Mouse (Mus musculus) heart, adult 18-20 months (tissue): ENCODE measurements around the gene 4930544D05Rik. TPM values are rescaled to one million over a fixed set of nuclear protein-coding genes. Genes with fewer than 3 reads are reported as not detected.

ENCODE experiments used
- DNase-seq, 2 experiments: peaks; one replicate each; pipeline ENCODE4 v3.0.0; 2021 to 2022; ENCODE audit warnings: mixed read lengths in 1 of 2
- total RNA-seq, 2 experiments: library from RNA; stranded (reverse); gene quantifications; 2 replicates each; pipeline ENCODE4 v1.2.3; 2021

Gene 4930544D05Rik
- total RNA-seq, 2 experiments from 2014 or later: not detected

DNA sequence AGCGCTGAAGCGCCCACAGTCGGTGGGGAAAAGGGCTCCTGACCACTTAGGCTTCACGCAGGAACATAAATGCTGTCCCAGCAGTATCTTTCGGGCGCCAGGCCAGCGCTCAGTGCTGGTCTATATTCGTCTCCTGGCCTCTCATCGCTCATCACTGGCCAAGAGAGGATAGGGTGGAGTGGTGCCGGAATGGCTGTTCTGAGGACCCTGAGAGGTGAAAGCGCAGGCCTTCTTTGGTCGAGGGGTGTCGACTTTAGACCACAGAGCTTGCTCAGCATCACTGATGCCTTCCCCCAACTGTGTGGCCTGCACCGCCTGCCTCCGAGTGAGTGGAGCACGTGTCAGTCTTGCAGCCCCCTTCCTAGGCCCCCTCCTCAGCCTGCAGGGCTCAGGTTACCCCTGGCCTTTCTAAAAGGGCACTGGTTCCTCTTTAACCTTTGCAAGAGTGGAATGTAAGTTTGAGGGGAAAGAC is 40.8 kb downstream of the 4930544D05Rik start:
- DNase-seq: peak; percentile 87 to 88

DNA sequence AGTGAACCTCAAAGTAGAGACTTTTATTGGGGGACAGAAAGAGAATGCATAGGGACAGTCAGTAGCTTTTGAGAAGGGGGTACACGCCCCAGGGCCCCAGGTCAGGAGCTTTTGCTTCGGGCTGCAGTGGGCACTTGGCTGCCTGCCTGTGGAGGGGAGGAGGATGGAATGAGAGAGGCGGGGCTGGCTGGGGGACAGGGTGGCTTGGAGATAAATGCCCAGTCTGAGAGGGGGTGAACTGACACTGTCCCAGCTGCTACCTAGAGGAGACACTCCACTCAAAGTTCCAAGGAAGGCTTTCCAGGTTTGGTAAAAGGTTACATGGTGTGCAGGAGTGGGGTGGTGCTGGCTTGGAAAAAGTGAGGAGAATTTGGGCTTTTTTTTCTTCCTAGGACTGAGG is 41.3 kb downstream of the 4930544D05Rik start, which contains the start of gene Eno3:
TSS of gene Eno3 (plus strand) at position 239 of the 400 bp plus-strand sequence.
- peak; percentile 52 to 55 for DNase-seq

DNA sequence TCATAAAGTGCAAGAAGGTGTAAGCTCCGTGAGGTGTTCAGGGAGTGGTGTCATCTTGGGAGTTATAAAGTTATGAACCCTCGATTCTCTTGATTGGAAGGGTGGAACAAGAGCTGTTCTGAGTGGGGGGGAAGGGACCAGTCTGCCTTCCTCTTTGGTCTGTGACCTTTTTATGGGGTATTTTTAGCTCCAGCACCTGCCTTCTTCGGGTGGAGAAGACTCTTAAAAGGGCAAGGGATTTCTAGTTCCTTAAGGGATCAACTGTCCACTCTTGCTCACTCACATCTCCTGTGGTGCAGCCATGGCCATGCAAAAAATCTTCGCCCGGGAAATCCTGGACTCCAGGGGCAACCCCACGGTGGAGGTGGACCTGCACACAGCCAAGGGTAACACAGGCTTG is 41.9 kb downstream of the 4930544D05Rik start:
- DNase-seq: no peak

DNA sequence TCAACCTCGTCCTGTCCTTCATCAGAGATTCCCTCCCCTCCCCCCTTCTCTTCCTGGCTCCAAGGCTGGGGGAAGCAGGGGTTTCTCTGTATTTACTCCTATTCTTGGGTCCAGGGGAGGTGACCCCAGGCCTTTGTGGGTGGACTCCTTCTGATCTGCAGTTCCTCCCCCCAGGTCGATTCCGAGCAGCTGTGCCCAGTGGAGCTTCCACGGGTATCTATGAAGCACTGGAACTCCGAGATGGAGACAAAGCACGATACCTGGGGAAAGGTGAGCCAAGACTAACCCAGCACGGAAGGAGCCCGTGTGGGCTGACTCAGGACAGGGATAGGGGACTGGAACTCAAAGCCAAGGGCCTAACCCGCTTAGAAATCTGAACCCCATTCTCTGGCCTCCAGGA is 42.3 kb downstream of the 4930544D05Rik start:
- DNase-seq: no peak

DNA sequence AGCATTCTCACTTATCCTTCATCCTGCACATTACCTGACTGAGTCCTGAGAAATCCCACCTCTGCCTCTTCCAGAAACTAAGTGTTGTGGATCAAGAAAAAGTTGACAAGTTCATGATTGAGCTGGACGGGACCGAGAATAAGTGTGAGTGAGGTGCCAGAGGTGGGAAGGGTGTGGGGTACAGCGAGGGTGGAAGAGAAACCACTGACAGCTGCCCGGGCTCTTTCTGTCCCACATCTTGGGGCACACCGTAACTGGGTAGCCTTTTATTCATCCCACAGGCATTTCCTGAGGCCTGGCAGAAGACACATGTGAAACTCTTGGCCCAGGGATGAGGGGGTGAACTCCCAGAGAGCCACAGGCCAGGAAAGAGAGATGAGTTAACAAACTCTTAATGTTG is 42.9 kb downstream of the 4930544D05Rik start:
- no peak for DNase-seq

DNA sequence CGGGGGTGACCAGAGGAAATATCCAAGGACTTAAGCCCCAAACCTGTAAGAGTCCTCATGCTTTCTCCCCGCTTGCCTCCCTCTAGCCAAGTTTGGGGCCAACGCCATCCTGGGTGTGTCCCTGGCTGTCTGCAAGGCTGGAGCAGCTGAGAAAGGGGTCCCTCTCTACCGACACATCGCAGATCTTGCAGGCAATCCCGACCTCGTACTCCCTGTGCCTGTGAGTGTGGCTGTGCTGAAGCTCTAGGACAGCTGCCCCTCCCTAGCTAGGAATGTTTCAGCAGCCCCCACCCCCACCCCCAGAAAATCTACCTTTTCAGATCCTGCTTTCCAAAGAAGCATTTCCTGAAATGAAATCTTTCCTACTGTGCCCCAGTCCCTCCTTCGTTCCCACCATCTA is 43.3 kb downstream of the 4930544D05Rik start:
- DNase-seq: no peak

DNA sequence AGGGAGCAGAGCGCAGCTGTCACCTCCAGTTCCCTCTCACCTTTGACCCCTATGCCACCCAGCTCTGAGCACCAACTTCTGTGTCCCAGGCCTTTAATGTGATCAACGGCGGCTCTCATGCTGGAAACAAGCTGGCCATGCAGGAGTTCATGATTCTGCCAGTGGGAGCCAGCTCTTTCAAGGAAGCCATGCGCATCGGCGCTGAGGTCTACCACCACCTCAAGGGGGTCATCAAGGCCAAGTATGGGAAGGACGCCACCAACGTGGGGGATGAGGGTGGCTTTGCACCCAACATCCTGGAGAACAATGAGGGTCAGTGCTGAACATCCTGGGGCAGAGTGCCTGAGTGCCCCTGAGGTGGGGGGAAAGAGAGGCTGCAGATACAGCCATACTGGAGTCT is 44.9 kb downstream of the 4930544D05Rik start:
- no peak for DNase-seq

DNA sequence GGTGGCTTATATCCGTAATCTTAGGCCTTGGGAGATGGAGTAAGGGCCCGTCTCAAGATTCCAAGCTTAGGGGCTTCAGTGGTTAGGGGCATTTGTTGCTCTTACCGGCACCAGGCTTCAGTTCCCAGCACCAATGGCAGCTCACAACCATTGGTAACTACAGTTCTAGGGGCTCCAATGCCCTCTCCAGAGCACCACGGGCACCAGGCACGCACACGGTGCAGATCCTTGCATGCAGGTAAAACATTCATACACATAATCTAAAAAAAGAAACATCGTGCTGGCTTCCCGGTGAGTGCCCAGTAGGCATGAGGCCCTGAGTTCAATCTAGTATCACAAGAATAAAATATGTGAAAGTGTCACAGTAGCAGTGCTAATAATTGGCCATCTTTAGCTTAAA is 47.5 kb downstream of the 4930544D05Rik start:
- no peak for DNase-seq

DNA sequence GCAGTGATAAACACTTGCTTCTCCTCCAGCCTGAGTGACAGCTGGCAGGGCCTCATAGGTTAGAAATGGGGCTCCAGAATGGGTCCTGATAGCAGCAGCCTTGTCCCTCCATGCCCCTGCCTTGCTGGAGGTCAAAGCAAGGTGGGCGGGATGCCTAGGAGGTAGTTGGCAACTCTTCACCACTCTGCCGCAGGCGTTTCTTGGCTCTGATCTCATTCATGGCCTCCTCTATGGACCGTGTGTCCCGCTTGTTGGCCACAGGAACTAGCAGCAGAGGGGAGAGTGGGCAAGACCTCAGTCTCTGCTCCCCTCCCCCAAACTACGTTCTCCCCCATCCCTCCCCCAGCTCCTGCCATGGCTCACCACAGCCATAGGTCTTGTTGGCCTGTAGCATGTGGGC is 48.3 kb downstream of the 4930544D05Rik start:
- peak; percentile 61 to 75 for DNase-seq

DNA sequence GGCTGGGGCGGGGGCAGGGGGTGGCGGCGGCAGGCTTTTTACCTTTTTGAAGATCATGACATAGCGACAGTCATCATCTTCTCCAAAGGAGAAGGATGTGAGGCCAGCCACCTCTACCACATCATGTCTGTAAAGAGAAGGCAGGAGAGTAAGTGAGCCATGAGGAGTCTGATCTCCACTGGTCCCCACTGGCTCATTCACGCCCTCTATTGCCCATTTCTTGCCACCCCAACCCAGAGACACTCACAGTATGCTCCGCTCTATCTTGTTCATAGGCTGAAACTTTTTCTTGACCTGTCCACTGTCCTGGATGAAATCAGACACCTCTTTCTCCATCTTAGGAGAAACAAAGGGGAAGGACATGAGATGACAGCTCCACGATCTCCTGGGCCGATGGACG is 49.1 kb downstream of the 4930544D05Rik start:
- DNase-seq: no peak

Other genes starting within 250 kb of the 4930544D05Rik start
- gene Pelp1, start 205.8 kb upstream of the 4930544D05Rik start, total RNA-seq: 10 to 100 TPM; 19.0 to 19.3 TPM
- gene Arrb2, start 183.2 kb upstream of the 4930544D05Rik start, total RNA-seq: 10 to 100 TPM; 11.3 to 12.5 TPM
- 1 to 10 TPM; 7.5 to 8.2 TPM for gene Med11, start 163.9 kb upstream of the 4930544D05Rik start, total RNA-seq
- 1 to 10 TPM; 1.7 to 2.8 TPM for gene Zmynd15, start 156.4 kb upstream of the 4930544D05Rik start, total RNA-seq
- 1 to 10 TPM; 8.3 to 9.9 TPM for gene Cxcl16, start 155.9 kb upstream of the 4930544D05Rik start, total RNA-seq
- gene Tm4sf5, start 110.6 kb upstream of the 4930544D05Rik start, total RNA-seq: 1 to 10 TPM; 1.4 to 2.4 TPM
- not detected for gene Vmo1, start 101.2 kb upstream of the 4930544D05Rik start, total RNA-seq
- gene Gltpd2, start 96.7 kb upstream of the 4930544D05Rik start, total RNA-seq: not detected
- gene Psmb6, start 90.5 kb upstream of the 4930544D05Rik start, total RNA-seq: 100 to 1,000 TPM; 226 to 256 TPM
- gene Gm40193, start 82.9 kb upstream of the 4930544D05Rik start, total RNA-seq: not detected
- gene Pld2, start 75.8 kb upstream of the 4930544D05Rik start, total RNA-seq: 1 to 10 TPM; 5.9 to 6.1 TPM
- gene Mink1, start 53.0 kb upstream of the 4930544D05Rik start, total RNA-seq: 10 to 100 TPM; 41.3 to 48.0 TPM
- gene Chrne, start 3.4 kb downstream of the 4930544D05Rik start, total RNA-seq: not detected
- under 1 TPM; 0.21 to 0.35 TPM for gene Gp1ba, start 23.3 kb downstream of the 4930544D05Rik start, total RNA-seq
- gene Rnf167, start 31.4 kb downstream of the 4930544D05Rik start, total RNA-seq: 10 to 100 TPM; 51.4 to 63.0 TPM
- 100 to 1,000 TPM; 619 to 711 TPM for gene Slc25a11, start 31.6 kb downstream of the 4930544D05Rik start, total RNA-seq
- gene Pfn1, start 38.8 kb downstream of the 4930544D05Rik start, total RNA-seq: 100 to 1,000 TPM; 303 to 305 TPM
- 1,000 to 10,000 TPM; 1,596 to 1,839 TPM for gene Eno3, start 41.4 kb downstream of the 4930544D05Rik start, total RNA-seq
- gene Spag7, start 53.6 kb downstream of the 4930544D05Rik start, total RNA-seq: 10 to 100 TPM; 89.3 to 93.9 TPM
- 10 to 100 TPM; 34.0 to 36.9 TPM for gene Camta2, start 72.3 kb downstream of the 4930544D05Rik start, total RNA-seq
- gene Inca1, start 84.3 kb downstream of the 4930544D05Rik start, total RNA-seq: 1 to 10 TPM; 6.1 to 7.7 TPM
- gene Kif1c, start 84.7 kb downstream of the 4930544D05Rik start, total RNA-seq: 100 to 1,000 TPM; 469 to 485 TPM
- gene Zfp3, start 148.4 kb downstream of the 4930544D05Rik start, total RNA-seq: 1 to 10 TPM; 7.5 to 7.7 TPM
- 1 to 10 TPM in 1 of 2 experiments, under 1 TPM in 1; 0.42 to 1.1 TPM for gene Scimp, start 196.7 kb downstream of the 4930544D05Rik start, total RNA-seq
- 10 to 100 TPM; 37.6 to 39.0 TPM for gene Rabep1, start 228.9 kb downstream of the 4930544D05Rik start, total RNA-seq